Mouse (Mus musculus): ENCODE results near the gene Phkg1. TPM values are rescaled to one million over a fixed set of nuclear protein-coding genes. Genes with fewer than 3 reads are reported as not detected.
"Not testable (repeated sequence)": the region's sequence is repeated elsewhere in the genome, so short reads cannot be mapped to it uniquely, and the experiment has no call there.

Phkg1 gene
- polyA plus RNA-seq, 1 experiment: 0.31 TPM

GRCm38 (mm10) chr5:129909147-129909546 is 10.8 kb upstream of the Phkg1 start:
- no peak for DNase-seq (ENCODE audit: low read depth, low spot score)
- WGBS: 67% methylated on average over 9 of the region's 9 CpGs

DNA sequence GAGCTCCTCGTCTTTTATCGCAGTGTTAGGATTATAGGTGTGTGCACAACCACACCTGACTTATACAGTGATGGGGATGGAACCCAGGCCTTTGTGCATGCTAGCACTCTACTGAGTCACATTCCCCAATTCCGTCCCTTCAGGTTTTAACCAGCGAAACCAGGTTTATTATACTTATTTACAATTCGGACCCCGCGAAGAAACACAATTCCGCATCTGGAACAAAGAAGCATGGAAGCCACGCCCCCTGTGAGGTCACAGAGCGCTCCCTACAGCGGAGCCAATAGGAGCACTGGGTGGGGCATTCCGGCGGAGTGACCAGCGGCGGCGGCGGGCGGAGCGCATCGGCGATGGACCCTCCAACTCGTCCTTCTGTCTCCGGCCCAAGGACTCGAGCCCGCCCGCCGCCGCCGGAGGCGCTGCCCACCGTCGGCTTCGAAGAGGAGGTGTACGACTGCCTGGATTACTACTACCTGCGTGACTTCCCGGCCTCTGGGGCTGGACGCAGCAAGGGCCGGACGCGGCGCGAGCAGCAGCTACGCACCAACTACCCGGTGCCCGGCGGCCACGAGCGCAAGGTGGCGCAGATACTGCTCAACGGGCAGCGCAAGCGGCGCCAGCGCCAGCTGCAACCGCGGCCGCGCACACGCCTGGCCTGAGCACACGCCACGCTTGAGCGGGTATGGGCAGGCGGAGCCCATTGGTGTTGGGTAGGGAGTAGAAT is 10.1 kb upstream of the Phkg1 start, which contains the start of gene Nupr1l:
Nupr1l (plus strand) TSS at position 299 of the 724 bp plus-strand sequence.
- under 1% methylated on average over 63 of the region's 63 CpGs for WGBS
- peak; percentile 71 for DNase-seq (ENCODE audit: low read depth, low spot score)

DNA sequence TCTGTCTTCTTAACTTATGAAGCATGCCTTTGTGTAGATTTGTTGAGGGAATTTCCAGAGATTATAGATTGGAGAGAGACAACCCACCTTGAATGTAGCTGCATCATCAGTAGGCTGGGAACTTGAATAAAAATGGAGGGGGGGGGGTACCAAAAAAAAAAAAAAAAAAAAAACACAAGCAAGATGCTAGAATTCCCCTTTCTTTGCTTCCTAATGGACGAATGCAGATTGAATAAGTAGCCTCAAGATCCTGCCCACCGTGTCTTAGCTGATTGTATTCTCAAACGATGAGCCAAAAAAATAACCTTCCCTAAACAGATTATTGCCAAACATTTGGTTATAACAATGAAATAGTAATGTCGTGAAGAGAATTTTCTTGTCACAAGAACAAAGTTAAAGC is 9.4 kb upstream of the Phkg1 start:
- WGBS: 19% methylated on average over 4 of the region's 4 CpGs
- no peak for DNase-seq (ENCODE audit: low read depth, low spot score)

DNA sequence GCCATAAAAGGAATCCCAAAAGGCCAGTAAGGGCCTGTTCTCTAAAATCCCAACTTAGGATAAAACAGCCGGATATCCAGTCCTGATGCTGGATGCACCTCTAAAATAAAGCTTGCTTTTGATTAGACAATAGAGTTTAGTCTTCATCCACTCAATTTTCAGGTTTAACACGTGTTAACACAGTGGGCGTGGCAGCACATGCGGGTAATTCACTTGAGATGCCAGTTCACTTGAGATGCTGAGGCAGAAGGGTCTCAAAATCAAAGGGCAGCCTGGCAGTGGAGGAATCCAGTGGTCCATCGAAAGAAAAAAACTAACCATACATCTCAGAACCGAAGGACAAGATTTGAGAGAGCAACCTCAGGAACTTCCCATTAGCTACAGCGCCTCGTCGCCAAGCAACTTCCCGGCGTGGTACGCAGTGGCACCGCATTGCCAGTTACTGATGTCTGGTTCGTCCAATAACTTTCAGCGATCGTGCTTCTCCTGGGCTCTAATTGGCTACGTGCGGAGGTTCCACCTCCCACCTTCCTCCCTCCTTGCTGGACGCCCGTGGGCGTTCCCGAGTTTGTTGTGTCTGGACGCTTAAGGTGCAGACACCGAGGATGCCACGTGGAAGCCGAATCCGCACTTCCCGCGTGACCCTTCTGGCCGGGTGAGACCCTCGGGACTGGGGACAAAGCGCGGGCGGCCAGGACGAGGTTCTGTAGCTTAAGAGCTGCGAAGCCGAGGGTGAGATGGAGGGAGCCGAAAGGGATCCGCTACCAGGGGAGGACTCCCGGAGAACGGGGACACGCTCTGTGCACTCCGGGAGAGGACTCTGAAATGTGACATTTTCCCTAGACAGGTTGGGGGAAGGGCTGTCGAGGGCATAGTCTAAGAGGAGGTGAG is 2.9 kb downstream of the Phkg1 start, which contains the start of gene Zbed5:
Zbed5 (plus strand) TSS at position 526 of the 891 bp plus-strand sequence.
- peak; percentile 90 for DNase-seq (ENCODE audit: low read depth, low spot score)
- WGBS: 2% methylated on average over 44 of the region's 44 CpGs

DNA sequence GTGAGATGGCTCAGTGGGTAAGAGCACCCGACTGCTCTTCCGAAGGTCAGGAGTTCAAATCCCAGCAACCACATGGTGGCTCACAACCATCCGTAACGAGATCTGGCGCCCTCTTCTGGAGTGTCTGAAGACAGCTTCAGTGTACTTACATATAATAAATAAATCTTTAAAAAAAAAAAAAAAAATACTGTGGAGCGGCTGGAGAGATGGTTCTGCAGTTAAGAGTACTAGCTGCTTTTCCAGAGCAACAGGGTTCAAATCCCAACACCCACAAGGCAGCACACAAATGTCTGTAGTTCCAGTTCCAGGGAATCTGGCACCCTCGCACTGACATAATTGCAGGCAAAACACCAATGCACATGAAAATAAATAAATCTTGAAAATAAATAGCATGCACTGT is 8.0 kb downstream of the Phkg1 start:
- WGBS: 59% methylated on average over 7 of the region's 7 CpGs
- not testable (repeated sequence) for DNase-seq (ENCODE audit: low read depth, low spot score)

DNA sequence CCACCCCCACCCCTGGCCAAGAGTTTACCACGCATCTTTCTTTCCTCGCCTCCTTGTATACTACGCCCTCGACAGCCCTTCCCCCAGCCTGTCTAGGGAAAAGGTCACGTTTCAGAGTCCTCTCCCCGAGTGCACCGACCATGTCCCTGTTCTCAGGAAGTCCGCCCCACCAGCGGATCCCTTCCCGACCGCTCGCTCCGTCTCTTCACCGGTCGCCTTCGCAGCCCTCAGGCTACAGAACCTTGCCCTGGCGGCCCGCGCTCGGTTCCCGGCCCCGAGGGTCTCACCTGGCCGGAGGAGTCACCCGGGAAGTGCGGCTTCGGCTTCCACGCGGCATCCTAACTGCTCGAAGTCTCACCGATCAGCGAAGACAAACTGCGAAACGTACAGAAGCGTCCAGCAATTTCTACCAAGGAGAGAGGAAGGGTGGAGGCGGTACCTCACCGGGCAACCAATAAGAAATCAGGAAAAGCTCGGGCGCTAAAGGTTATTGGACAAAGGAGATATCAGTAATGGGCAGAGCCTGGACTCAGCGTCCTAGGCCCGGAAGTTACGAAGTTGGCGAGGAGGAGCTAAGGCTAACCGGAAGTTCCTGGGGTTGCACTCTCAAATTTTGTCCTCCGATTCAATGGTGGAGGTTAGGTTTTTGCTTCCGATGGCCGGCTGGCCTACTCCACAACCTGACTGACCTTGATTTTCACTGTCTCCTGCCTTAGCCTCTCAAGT is 11.3 kb downstream of the Phkg1 start, which contains the start of gene Chchd2:
Chchd2 (minus strand) TSS at position 560 of the 726 bp plus-strand sequence.
- DNase-seq (ENCODE audit: low read depth, low spot score): peak; percentile 98
- under 1% methylated on average over 46 of the region's 46 CpGs for WGBS

DNA sequence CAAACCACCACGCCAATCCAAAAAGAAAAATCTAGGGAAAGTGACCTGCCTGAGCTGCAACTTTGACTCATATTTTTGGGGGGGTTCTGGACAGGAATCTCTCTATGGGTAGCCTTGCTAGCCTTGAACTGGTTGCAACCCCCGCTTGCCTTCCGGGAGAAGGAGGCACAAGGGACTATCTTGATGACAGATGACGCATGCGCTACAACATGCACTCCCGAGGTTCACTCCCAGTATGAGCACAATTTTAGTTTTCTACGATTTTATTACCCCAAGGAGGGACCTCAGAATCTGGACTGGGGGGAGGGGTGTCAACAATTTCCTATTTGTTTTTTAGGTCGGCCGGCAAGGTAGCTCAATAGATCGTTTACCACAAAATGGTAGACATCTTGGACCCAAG is 12.1 kb downstream of the Phkg1 start:
- 13% methylated on average over 10 of the region's 10 CpGs for WGBS
- DNase-seq (ENCODE audit: low read depth, low spot score): peak; percentile 16

DNA sequence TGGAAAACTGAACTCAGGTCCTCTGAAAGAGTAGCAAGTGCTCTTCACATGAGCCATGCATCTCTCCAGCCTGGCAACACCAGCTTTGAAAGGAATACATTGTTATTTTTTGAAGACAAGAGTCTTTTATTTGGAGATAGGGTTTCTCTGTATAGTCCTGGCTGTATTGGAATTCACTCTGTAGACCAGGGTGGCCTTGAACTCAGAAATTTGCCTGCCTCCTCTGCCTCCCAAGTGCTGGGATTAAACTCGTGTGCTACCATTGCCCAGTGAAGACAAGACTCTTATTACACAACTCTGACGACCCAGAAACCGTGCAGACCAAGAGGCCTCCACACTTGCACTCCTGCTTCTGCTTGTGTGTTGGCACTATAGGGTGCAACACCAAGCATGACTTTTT is 18.5 kb downstream of the Phkg1 start:
- 62% methylated on average over 3 of the region's 3 CpGs for WGBS

DNA sequence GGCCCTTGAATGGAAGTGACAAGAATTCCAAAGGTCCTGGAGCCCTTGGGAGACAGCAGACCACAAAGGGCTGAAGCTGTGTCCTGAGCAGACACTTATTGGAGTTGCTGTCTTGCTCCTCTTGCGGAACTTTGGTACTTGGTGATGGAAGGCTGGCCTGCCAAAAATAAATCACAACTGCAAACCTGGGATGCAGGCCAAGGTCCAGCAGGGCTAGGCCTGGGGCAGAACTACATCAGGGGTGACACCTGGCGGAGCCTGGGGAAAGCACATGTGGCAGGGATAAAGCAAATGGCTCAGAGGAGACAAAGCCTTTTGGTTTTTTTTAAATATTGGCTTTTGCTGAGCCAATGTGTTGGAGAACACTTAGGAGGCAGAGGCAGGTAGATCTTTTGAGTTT is 19.4 kb downstream of the Phkg1 start:
- WGBS: 37% methylated on average over 2 of the region's 2 CpGs
- no peak for DNase-seq (ENCODE audit: low read depth, low spot score)

More for the DNA sequence above, 18.5 kb downstream of the Phkg1 start:
- no peak for DNase-seq (ENCODE audit: low read depth, low spot score)

DNA sequence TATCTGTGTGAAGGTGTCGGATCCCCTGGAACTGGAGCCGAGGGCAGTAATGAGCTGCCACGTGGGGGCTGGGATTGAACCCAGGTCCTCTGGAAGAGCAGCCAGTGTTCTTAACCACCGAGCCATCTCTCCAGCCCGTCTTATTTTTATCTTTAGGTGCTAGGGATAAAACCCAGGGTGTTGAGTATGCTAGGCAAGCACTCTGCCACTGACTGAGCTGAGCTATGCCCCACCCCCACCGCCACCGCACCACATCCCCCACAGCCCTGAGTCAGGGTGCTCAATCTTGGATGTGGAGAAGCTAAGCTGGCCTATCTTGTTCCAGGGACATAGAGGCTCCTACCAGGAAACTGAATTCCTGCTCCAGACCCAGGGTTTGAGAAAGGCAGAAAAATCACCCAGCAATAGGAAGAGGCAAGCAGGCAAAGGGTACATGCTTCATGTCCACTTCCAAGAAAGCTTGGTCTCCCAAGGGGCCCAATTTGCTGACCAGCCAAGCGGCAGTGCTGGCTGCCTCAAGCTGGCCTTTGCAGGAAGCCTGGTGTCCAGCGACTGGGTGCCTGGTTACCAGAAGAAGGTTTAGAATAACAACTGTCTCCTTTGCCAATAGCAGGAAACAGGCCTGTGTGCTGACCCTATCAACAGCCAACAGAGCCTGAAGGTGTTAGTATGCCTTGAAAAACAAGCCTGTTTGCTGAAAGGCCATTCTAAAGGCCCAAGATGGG is 20.5 kb downstream of the Phkg1 start:
- no peak for DNase-seq (ENCODE audit: low read depth, low spot score)
- WGBS: 78% methylated on average over 9 of the region's 9 CpGs

DNA sequence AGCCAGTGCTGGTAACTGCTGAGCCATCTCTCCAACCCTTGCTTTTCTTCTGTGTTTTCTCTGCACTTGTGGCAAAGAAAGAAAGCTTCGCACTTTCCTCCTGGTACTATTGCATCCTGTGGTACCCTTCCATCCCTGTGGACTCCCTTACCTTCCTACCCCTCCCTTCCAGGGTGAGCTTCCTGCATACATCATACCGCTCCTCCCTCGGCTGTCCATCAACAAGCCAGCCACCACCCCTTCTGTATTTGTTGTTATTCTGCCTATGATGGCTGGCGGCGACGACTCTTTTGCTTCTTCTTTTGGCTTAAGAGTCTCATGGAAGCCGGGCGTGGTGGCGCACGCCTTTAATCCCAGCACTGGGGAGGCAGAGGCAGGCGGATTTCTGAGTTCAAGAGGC is 23.3 kb downstream of the Phkg1 start:
- 74% methylated on average over 11 of the region's 11 CpGs for WGBS

GRCm38 (mm10) chr5:129873942-129874341 is 24.4 kb downstream of the Phkg1 start:
- DNase-seq (ENCODE audit: low read depth, low spot score): no peak
- WGBS: 77% methylated on average over 12 of the region's 12 CpGs

More for the DNA sequence above, 23.3 kb downstream of the Phkg1 start:
- no peak for DNase-seq (ENCODE audit: low read depth, low spot score)

DNA sequence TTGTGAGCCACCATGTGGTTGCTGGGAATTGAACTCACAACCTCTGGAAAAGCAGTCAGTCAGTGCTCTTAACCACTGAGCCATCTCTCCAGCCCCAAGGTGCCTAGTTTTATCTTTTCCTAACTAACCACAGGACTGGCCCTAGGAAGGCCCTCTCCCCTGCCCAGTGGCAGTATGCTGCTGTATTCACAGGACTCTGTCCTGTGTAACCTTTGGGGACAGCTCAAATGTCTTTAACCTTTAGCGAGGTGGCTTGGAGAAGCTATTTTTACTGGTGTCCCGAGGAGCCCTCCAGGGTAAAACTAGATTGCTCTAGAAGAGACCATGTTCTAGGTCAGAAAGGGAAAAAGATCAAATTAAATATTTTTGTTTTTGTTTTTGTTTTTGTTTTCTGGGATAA is 27.1 kb downstream of the Phkg1 start:
- WGBS: 74% methylated on average over 2 of the region's 2 CpGs
- no peak for DNase-seq (ENCODE audit: low read depth, low spot score)

DNA sequence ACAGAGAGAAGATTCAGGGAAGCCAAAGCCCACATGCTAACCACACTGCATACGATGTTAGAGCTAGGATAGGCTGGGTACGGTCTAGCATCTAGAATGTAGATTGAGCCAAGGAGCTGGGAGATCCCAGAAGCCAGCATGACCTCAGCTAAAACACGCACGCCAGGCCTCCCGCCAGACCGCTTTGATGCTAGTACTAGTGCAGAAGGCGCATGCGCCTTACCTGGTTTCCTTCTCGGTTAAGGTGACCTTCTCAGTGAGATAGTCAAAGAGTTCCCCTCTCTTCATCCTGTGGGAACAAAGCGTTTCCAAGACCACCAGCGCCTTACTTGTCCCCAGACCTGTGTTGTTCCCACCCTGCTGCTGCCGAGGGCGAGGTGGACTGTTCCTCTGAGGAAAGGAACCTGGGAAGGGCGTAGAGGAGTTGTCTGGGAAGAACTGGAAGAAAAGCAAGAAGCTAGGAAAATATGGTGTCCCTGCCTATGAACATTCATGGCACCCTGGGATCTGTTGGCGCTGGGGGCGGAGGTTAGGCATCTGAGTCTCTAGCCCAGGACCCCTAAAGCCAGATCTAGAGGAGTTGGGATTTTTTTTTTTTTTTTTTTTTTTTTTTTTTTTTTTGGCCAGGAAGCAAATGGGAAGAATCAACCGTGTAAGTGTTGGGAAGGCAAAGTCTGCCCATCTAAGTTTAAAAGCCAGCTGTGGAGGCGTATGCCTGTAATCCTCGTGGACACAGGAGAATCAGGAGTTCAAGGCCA is 28.9 kb downstream of the Phkg1 start:
- DNase-seq (ENCODE audit: low read depth, low spot score): no peak
- 87% methylated on average over 19 of the region's 19 CpGs for WGBS

DNA sequence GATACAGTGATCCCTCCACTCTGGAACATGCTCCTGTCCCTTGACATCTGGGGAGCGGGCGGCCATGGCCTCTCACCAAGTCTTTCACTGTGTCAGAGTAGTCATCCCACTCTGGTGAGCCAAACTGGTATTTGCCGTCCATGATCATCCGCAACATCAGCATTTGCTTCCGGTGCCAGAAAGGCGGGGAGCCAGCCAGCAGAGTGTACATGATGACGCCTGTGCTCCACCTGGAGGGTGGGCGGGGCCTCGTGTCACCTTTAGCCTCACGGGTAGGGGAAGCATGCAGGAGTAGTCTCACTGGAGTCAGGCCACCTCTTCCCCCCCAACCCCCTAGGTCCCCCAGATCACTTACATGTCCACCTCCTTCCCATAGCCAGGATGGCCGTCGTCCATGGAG is 32.5 kb downstream of the Phkg1 start:
- no peak for DNase-seq (ENCODE audit: low read depth, low spot score)
- 65% methylated on average over 12 of the region's 12 CpGs for WGBS

- DNase-seq (ENCODE audit: low read depth, low spot score): no peak
Observed at GRCm38 (mm10) chr5:129864467-129864866, 33.9 kb downstream of the Phkg1 start.

DNA sequence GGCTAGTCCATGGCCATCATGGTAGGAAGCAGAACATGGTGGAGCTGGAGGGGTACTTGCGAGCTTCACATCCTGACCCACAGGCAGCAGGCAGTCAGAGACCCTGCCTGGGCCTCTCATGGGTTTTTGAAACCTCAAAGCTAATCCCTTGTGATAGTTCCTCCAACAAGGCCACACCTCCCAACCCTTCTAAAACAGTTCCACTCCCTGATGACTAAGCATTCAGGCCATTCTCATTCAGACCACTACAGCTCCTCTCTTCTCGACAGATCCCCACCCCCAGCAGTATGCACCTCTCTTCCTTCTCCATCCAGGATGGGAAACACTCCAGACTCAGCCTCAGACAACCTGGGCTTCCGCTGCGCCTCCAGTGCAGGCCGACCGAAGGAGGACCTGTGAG is 36.0 kb downstream of the Phkg1 start:
- WGBS: 95% methylated on average over 6 of the region's 6 CpGs
- DNase-seq (ENCODE audit: low read depth, low spot score): no peak

More at GRCm38 (mm10) chr5:129864467-129864866, 33.9 kb downstream of the Phkg1 start:
- WGBS: 19% methylated on average over 18 of the region's 18 CpGs

DNA sequence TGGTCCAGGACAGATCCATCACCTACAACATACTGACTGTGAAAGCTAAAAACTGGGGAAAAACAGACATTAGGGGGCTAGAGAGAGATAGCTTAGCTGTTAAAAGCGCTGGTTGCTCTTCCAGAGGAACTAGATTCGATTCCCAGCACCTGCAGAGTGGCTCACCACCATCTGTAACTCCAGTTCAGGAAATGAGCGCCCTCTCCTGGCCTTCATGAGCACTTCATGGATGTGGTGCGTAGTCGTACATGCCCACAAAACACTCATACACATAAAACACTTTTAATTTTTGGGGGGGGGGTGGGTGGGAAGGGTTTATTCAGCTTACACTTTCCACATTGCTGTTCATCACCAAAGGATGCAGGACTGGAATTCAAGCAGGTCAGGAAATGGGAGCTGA is 41.9 kb downstream of the Phkg1 start:
- DNase-seq (ENCODE audit: low read depth, low spot score): no peak
- WGBS: 85% methylated on average over 5 of the region's 5 CpGs

DNA sequence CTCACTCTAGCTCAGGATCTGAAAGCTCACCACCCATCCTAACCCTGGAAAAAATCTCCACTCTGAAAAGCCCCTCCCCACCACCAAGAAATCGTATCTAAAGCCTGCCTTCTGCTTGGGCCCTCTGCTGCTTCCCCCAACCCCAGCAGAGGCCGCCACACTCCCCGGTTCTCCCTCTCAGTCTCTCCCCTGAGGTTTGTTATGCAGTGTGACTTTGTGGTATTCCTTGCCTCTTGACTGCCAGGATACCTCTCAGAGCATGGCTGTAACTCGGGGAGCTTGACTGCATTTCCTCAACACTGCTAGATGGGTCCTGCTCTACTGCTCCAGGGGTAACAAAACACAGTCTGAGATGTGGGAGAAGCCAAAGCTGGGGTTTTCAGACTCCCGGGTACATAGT is 43.2 kb downstream of the Phkg1 start:
- WGBS: 73% methylated on average over 5 of the region's 5 CpGs
- DNase-seq (ENCODE audit: low read depth, low spot score): no peak
